Mouse (Mus musculus): ENCODE results near the gene Ces1g. TPM values are rescaled to one million over a fixed set of nuclear protein-coding genes. Genes with fewer than 3 reads are reported as not detected.

Gene Ces1g
- polyA plus RNA-seq (2012; rRNA removed), result 0.53 and 0.69 TPM in 2 replicates

DNA sequence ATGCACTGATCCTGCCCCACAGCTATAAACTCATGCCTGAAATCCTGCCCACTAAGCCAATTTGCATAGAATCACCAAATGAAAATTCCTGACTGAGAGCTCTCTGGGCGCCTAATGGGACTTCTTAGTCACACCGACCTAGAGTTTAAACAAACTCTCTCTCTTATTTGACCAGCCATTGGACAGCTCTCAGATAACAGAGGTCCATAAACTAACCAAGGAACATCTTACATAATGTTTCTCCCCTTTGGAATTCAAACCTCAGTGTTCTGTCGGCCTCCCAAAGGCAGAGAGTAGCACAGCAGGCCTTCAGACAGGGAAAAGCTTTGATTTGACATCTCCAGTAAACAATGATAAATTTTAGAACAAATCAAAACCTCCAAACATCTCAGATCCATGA, at the start of gene Ces1g:
Ces1g (minus strand) TSS at position 102 of the 400 bp plus-strand sequence.
- no peak for DNase-seq (ENCODE audit: low read depth, low spot score)

DNA sequence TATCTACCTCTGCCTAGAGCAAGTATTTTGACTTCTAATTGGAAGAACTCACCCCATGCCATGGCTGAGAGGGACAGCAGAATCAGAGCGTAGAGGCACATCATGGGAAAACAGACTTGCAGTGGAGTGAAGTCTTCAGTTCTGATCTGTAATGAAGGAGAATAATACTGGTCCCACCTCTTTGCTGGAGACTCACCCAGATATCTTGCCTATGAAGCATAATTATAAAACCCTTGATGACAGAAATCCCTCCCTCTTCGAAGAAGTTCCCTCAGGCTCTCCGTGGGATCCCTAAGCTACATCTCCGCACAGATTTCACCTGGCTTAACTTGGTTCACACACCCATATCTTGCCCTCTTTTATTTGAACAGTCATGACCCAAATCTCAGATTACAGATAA, 42.5 kb upstream of the Ces1g start, which contains the start of gene Ces1h:
Ces1h (minus strand) TSS at position 101 of the 400 bp plus-strand sequence.
- WGBS, result 94% methylated on average over 4 of the region's 4 CpGs
- DNase-seq (ENCODE audit: low read depth, low spot score), result no peak

More for the DNA sequence above, at the start of gene Ces1g:
- 15% methylated on average over 3 of the region's 3 CpGs for WGBS

DNA sequence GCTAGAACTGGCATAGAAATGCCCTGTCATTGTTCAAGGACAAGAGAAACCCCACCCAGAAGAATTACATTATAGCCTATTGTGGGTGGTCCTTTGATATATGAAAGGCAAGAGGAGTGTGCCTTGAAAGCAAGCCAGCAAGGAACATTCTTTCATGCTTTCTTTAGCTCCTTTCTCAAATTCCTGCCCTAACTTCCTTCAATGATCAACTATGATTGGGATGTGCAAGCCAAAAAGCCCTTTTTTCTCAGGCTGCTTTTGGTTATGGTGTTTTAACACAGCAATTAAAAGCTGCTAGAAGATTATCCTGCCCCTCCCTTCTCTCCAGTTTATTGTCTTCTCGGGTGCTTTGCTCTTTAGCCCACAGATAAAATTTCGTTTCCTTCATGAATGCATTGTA, 32.4 kb upstream of the Ces1g start:
- 5% methylated on average over 2 of the region's 2 CpGs for WGBS
- peak; percentile 48 for DNase-seq (ENCODE audit: low read depth, low spot score)

DNA sequence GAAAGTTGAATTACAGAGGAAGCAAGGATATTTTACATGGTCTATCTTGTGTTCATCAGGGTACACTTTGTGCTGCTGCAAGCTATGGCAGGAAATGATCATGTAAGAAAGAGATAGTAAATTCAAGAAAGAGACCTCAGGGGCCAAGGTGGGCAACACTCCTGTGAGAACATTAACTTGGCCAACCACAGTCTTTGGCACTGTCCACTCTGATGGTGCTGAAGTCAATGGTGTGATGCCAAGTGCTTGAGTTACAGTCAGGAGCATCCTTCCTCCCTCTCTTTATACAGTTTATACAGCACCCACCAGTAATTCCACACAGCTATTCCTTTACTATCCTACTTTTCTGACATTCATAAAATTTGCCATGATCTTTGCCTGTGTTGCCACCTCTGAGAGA, 23.0 kb upstream of the Ces1g start:
- DNase-seq (ENCODE audit: low read depth, low spot score), result no peak

DNA sequence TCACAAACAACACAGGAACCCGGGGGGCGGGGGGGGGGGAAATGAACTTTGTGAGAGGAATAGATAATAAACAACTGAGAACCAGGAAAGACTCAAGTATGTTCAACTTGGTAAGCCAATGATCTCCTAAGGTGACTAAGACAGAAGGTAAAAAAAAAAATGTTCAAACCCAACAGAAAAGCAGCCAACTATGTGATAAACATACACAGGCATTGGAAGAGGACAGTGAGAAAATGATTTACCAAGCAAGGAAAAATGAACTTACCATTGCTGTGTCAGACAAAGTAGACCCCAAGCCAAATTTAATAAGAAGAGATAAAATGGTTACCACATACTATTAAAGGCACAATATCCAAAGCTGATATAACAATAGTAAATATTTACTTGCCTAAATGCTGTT, 2.4 kb upstream of the Ces1g start:
- WGBS, result 78% methylated on average over 2 of the region's 2 CpGs
- DNase-seq (ENCODE audit: low read depth, low spot score), result no peak

DNA sequence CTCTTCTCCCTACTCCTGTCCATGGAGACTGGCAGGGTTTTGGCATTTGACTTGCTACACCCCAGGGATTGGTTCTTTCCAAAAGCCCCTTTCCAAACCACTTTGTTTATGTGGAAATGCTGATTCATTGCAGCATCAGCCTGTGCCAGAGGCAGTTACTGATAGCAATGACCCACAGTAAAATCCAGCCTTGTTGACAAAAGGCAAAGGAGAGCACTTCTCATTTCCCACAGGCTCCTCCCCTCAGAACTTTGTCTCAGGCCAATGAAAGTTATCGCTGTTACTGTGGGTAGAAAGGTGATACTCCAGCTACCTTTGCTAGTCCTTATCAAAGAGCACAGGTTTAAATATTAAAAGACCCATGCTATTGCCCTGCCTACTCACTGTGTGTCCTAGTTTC, 4.4 kb downstream of the Ces1g start:
- peak; percentile 89 for DNase-seq (ENCODE audit: low read depth, low spot score)
- WGBS, result 38% methylated on average over 1 of the region's 1 CpGs

DNA sequence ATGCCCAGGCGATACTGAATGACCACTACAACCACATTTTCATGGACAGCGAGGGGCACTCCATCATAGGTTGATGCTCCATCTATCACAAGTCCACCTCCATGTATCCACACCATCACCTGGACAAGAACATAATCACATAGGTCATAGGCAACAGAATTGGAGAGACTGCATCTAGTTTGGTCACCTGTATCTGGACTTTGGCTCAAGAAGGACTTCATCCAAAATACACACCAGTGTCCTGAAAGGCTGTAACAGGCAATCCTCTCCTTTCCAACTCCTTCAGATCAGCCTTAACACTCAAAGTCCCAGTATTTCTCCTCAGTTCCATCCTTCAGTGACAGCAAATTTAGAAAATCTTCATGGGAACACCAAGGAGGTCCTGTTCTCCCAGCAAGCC, 6.0 kb downstream of the Ces1g start:
- WGBS, result 96% methylated on average over 2 of the region's 2 CpGs
- DNase-seq (ENCODE audit: low read depth, low spot score), result no peak

DNA sequence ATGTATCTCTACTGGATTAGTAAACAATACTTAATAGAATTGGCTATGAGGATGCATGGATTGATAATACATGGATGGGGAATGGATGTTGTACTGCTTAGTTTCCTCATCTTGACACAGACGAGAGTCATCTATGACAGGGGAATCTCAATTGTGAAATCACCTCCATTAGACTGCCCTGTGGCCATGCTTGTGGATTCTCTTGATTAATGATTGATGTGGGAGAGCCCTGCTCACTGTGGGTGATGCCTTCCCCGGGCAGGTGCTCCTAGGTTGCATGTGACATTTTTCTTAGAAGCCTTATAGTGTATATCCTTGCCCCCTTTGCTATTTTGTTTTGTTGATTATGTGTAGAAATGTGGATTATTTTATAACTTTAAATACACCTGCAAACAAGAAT, 12.0 kb downstream of the Ces1g start:
- DNase-seq (ENCODE audit: low read depth, low spot score), result no peak
- 55% methylated on average over 2 of the region's 2 CpGs for WGBS

DNA sequence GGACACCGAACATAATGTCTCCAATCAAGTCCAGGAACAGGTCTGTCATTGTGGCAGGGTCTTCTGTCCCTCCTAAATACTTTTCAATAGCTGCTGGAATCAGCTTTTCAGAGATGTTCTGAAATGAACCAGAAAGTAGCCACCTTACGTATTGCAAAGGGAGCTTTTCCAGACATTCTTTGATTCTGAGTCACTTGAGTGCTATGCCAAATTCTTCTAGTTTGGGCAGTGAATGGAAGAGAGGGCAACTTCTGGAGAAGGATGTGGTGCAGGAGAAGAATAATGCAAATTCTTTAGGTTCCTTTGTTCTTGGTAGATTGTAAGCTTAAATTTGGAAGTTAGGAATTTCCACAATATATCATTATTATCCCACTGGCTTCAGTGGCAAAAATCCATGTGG, 20.1 kb downstream of the Ces1g start:
- DNase-seq (ENCODE audit: low read depth, low spot score), result no peak
- 81% methylated on average over 2 of the region's 2 CpGs for WGBS

DNA sequence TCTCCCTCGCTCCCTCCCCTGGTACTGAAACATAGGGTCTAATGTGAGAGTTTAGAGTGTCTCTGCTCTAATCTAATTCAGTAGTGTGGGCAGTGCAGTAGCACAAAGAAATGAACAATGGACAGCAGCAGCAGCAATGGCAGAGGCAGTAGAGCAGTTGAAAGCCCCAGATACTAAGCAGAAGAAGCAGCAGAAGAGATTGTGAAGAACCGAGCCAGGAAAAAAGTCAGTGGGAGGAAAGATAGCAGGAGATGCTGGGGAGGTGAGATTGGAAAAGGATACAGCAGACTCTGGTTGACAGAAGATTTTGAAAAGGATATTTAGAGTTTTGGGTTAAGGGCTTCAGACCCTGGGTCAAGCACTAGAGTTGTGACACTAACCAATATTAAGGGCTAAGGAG, 21.6 kb downstream of the Ces1g start:
- 92% methylated on average over 2 of the region's 2 CpGs for WGBS
- no peak for DNase-seq (ENCODE audit: low read depth, low spot score)

DNA sequence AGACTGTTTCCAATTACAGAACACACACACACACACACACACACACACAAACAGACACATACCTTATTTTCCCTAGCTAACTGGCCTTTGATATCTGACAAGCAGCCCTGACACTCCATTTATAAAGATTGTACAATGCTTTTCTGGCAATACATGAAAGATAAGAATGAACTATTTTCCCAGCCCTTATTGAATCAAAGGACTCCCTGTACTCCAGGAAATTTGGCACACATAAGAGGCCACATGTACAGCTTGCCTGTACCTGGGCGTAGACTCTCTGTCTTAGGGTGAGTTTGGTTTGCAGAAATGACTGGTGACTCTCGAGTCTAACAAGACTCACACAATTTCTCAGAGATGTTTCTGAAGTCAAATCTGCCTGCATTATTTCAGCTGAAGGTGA, 53.2 kb downstream of the Ces1g start:
- no peak for DNase-seq (ENCODE audit: low read depth, low spot score)
- 32% methylated on average over 2 of the region's 2 CpGs for WGBS

DNA sequence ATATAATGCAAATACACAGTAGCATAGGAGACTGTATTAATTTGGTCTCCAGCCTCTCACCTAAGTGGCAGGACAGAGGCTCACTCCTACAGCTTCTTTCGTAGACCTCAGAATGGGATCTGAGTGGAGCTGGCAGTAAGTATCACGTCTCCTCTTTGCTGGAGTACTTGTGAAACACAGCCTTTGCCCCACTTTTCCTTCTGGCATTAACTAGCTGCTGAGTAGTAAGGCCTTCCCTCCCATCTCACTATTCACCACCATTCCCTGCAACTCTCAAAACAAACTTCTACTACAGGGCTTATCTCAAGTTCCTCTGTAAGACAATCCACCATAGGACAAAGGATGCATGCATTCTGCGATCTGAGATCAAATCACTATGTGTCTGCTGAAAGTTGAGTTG, 54.8 kb downstream of the Ces1g start:
- DNase-seq (ENCODE audit: low read depth, low spot score), result no peak
- WGBS, result 77% methylated on average over 3 of the region's 3 CpGs

DNA sequence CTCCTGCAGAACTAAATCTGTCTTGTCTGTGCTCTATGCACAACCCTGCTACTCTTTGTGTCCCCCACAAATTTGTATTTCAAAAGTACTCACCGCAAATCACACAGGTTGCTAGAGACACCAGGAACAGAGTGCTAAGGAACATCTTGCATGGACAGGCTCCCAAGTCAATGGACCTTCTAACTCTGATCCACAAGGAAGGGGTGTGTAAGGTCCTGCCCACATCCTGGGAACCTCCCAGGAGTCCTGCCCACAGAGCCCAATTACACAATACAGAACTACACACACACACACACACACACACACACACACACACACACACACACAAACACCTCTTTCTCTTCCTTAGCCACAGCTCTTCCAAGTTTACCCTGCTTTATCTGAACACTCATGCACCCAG, 57.6 kb downstream of the Ces1g start, which contains the start of gene Ces1f:
Ces1f (minus strand) TSS at position 192 of the 400 bp plus-strand sequence.
- 78% methylated on average over 1 of the region's 1 CpGs for WGBS
- DNase-seq (ENCODE audit: low read depth, low spot score), result no peak

DNA sequence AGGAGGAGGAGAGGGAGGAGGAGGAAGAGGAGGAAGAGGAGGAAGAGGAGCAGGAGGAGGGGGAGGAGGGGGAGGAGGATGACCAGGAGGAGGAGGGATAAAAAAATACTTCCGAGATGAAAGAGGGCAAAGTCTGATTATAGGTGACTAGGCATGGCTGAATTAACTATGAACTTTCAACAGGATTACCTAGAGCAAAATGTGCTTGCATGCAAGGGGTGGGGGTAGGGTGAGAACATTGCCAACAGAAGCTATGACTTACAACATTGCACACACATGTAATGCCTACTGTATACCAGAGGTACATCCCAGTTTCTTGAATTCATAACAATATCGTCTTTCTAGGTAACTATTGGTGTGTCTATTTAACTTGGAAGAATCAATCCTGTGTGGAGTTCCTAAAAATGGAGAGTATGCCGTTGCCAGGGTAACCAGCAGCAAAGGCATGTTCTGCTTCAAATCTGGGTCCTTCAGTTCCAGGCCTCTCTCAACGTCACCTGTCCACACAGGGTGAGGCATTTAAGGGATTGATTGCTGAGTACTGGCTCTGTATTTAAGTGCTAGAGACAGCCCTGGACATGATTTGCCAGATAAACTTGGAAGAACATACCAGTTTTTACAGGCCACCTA, 58.8 kb downstream of the Ces1g start:
- no peak for DNase-seq (ENCODE audit: low read depth, low spot score)
- WGBS, result 46% methylated on average over 4 of the region's 4 CpGs

DNA sequence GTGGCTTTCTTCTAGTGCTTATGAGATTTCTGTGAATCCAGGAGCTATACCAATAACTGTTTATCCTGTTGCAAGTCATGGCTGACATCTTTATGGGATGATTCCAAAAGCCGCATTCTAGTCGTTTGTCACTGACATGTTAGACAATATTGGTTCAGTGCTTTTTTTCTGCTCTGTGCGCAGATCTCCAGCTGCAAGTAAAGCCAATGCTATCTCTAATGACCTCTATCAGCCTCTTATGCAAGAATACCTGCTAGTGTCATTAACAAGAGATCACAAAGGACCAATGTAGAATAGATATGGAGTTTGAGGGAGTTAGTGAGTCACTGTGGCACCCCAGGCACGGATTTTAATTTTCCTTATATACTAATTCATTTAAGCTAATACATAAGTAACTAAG, 62.5 kb downstream of the Ces1g start:
- 76% methylated on average over 4 of the region's 4 CpGs for WGBS
- DNase-seq (ENCODE audit: low read depth, low spot score), result no peak

DNA sequence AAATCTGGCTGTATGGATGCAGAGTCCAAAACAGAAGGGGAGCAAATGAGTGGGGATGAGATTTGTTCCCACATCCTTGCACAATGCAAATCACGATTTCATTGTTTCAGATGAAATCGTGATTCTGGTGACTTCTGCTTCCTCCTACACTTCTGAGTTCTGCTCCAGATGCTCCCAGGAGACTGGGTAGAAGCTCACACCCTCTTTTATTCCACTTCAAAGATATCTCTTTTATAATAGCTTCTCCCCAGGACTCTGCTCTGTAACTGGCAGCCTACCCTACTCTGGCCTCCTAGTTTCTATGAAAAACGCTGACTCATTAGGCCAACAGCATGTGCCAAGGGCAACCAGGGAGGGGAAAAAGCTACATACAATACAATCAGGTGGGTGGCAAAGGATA, 63.8 kb downstream of the Ces1g start:
- no peak for DNase-seq (ENCODE audit: low read depth, low spot score)

DNA sequence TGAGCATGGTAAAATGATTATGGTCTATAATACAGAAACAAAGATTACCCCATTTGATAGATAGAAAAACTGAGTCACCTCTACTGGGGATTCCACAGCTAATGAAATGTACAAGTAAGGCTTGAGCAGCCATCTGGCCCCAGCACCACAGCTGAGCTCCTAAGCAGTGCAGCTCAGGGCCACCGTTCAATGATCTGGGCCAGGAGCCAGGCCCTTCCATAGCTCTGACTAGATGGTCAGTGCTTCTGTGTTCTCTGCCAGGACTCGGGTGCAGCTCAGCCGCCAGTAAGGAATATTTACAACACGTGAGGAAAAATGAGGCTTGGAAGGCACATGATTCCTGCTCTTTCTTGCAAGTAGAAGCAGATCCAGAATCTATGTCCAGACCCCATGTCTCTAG, 64.4 kb downstream of the Ces1g start:
- DNase-seq (ENCODE audit: low read depth, low spot score), result no peak
- WGBS, result 23% methylated on average over 4 of the region's 4 CpGs

More for the DNA sequence above, 63.8 kb downstream of the Ces1g start:
- WGBS, result 28% methylated on average over 3 of the region's 3 CpGs

DNA sequence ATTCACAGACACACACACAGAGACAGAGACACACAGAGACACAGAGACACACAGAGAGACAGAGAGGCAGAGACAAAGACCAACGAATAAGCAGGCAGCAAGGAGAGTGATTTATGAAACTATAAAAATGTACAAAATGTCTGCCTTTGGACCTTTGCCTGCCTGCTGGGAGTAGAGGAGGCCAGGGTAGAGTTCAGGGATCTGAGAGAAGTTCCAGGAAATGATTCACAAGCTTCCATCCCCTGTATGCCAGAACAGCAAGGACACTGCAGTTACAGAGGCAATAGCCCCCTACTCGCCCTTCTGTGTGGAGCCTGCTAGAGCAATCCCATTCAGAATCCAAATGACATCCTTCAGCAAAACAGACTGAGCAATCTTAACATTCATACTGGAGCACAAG, 75.7 kb downstream of the Ces1g start:
- DNase-seq (ENCODE audit: low read depth, low spot score), result no peak
- 25% methylated on average over 2 of the region's 2 CpGs for WGBS

DNA sequence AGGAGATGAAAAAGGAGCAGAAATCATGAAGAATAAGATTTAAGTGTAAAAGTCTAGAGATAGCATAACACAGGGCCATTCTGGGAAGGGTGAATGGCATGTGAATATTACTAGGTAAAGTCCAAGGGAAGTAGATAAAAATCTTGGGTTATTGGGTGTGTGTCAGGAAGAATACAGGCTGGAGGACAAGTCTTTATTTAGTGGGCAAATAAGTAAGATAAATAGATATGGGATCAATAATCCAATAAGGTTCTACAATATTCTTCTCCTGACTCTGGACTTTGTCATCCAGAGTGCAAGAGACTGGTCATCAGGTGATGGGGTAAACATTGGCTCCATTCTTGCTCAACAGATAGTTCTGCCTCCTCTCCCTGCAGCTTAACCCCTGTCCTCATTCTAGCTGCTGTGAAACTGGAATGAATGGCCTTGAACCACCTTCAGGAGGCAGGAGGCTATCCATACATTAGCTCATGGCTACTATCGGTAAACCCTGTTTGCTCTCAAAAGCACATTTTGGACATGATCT, 84.6 kb downstream of the Ces1g start:
- no peak for DNase-seq (ENCODE audit: low read depth, low spot score)
- 80% methylated on average over 1 of the region's 1 CpGs for WGBS

Data from large intestine, adult 2 months (tissue).